Mouse (Mus musculus): ENCODE measurements around the gene Ptprg. TPM values are rescaled to one million over a fixed set of nuclear protein-coding genes. Genes with fewer than 3 reads are reported as not detected.

The Ptprg gene
- polyA plus RNA-seq, 1 experiment from 2014 or later: 33.5 TPM

DNA sequence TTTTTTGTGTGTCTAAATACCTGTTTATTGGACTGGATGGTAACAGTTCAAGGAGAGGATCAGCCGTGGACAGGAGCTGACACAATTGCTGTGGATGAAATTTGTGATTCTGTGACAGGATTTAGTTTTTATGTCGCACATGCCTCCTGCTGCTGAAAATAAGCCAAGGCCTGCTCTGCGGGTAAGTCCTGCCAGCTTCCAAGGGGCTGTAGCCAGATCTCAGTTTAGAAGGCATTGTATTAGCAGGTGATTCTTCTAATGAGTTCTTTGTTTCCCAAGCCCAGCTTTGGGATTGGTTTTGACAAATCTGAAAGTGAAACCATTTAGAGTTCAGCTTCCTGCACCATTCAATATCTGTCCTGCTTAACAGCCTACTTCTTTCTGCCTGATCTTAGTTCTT lies 299.6 kb downstream of the Ptprg start:
- no peaks in the 10 kb centered on the region for H3K9me3 ChIP-seq (ENCODE audit: control insufficient read depth, low read length)
- no peaks in the 10 kb centered on the region for H3K36me3 ChIP-seq (ENCODE audit: control insufficient read depth, insufficient read depth)
- 26% methylated on average over 3 of the region's 3 CpGs for WGBS
- H3K27me3 ChIP-seq (replicated peaks; ENCODE audit: control insufficient read depth, insufficient read depth, low read length): no peaks in the 10 kb centered on the region
- H3K27ac ChIP-seq (ENCODE audit: low read length): no peak overlapping the region
- no peak overlapping the region for H3K4me2 ChIP-seq (ENCODE audit: low read length)
- H3K4me1 ChIP-seq (replicated peaks; ENCODE audit: control insufficient read depth, insufficient read depth, low read length): peaks cover under 1% of the 10 kb centered on the region; the same call in 1 of the 2 replicates
- no peak overlapping the region for H3K4me3 ChIP-seq (replicated peaks; ENCODE audit: low read length)
- ATAC-seq: no peak
- H3K9ac ChIP-seq (replicated peaks; ENCODE audit: low read depth, low read length): no peak overlapping the region

- H3K4me1 ChIP-seq (replicated peaks; ENCODE audit: control insufficient read depth, insufficient read depth, low read length): peaks cover 4% of the 10 kb centered on the region; the same call in 1 of the 2 replicates
- no peaks in the 10 kb centered on the region for H3K9me3 ChIP-seq (ENCODE audit: control insufficient read depth, low read length)
- no peaks in the 10 kb centered on the region for H3K27me3 ChIP-seq (replicated peaks; ENCODE audit: control insufficient read depth, insufficient read depth, low read length)
- no peak overlapping the region for H3K4me2 ChIP-seq (ENCODE audit: low read length)
- no peak overlapping the region for H3K4me3 ChIP-seq (replicated peaks; ENCODE audit: low read length)
- no peaks in the 10 kb centered on the region for H3K36me3 ChIP-seq (ENCODE audit: control insufficient read depth, insufficient read depth)
- ATAC-seq: no peak
- no peak overlapping the region for H3K27ac ChIP-seq (ENCODE audit: low read length)
- no peak overlapping the region for H3K9ac ChIP-seq (replicated peaks; ENCODE audit: low read depth, low read length)
Observed at GRCm38 (mm10) chr14:11855499-11855898, 302.2 kb downstream of the Ptprg start.

- Histone ChIP-seq H3K9ac (replicated peaks; ENCODE audit: low read depth, low read length) (no peak overlapping the region), H3K27ac (ENCODE audit: low read length) (no peak overlapping the region), H3K27me3 (replicated peaks; ENCODE audit: control insufficient read depth, insufficient read depth, low read length) (no peaks in the 10 kb centered on the region), H3K4me1 (replicated peaks; ENCODE audit: control insufficient read depth, insufficient read depth, low read length) (peaks cover 4% of the 10 kb centered on the region; the same call in 1 of the 2 replicates), H3K4me3 (replicated peaks; ENCODE audit: low read length) (no peak overlapping the region), H3K36me3 (ENCODE audit: control insufficient read depth, insufficient read depth) (no peaks in the 10 kb centered on the region), H3K4me2 (ENCODE audit: low read length) (no peak overlapping the region), H3K9me3 (ENCODE audit: control insufficient read depth, low read length) (no peaks in the 10 kb centered on the region)
- no peak for ATAC-seq
- WGBS: 55% methylated on average over 3 of the region's 3 CpGs
Observed at GRCm38 (mm10) chr14:11857928-11858481, 304.7 kb downstream of the Ptprg start.

- no peak overlapping the region for H3K4me2 ChIP-seq (ENCODE audit: low read length)
- H3K36me3 ChIP-seq (ENCODE audit: control insufficient read depth, insufficient read depth): no peaks in the 10 kb centered on the region
- no peak overlapping the region for H3K9ac ChIP-seq (replicated peaks; ENCODE audit: low read depth, low read length)
- WGBS: 84% methylated on average over 3 of the region's 3 CpGs
- ATAC-seq: no peak
- no peaks in the 10 kb centered on the region for H3K4me1 ChIP-seq (replicated peaks; ENCODE audit: control insufficient read depth, insufficient read depth, low read length)
- H3K9me3 ChIP-seq (ENCODE audit: control insufficient read depth, low read length): no peaks in the 10 kb centered on the region
- no peak overlapping the region for H3K4me3 ChIP-seq (replicated peaks; ENCODE audit: low read length)
- no peak overlapping the region for H3K27ac ChIP-seq (ENCODE audit: low read length)
- no peaks in the 10 kb centered on the region for H3K27me3 ChIP-seq (replicated peaks; ENCODE audit: control insufficient read depth, insufficient read depth, low read length)
Observed at GRCm38 (mm10) chr14:11863286-11863685, 310.0 kb downstream of the Ptprg start.

GRCm38 (mm10) chr14:11864840-11865239 lies 311.5 kb downstream of the Ptprg start:
- Histone ChIP-seq H3K4me3 (replicated peaks; ENCODE audit: low read length) (no peak overlapping the region), H3K36me3 (ENCODE audit: control insufficient read depth, insufficient read depth) (no peaks in the 10 kb centered on the region), H3K27me3 (replicated peaks; ENCODE audit: control insufficient read depth, insufficient read depth, low read length) (no peaks in the 10 kb centered on the region), H3K4me1 (replicated peaks; ENCODE audit: control insufficient read depth, insufficient read depth, low read length) (no peaks in the 10 kb centered on the region), H3K27ac (ENCODE audit: low read length) (no peak overlapping the region), H3K9me3 (ENCODE audit: control insufficient read depth, low read length) (no peaks in the 10 kb centered on the region), H3K9ac (replicated peaks; ENCODE audit: low read depth, low read length) (no peak overlapping the region), H3K4me2 (ENCODE audit: low read length) (no peak overlapping the region)
- 48% methylated on average over 3 of the region's 3 CpGs for WGBS
- no peak for ATAC-seq

DNA sequence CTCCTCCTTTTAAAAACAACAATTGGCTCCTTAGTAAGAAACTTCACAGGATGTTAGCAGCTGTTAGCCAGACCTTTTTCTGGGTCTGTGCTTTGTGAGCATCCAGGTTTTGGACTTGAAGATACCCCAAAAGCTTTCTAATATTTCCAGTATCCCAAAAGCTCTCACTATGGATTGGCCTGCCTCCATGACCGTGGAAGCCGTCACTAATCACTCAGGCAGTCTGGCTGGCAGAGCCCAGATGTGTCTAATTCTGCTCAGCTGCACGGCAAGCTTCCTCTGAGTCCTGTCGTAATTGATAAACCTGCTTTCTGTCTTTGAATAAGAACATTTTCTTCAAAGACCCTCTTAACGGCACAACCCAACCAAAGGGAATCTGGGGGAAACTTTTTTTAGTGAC lies 312.0 kb downstream of the Ptprg start:
- Histone ChIP-seq H3K36me3 (ENCODE audit: control insufficient read depth, insufficient read depth) (no peaks in the 10 kb centered on the region), H3K9me3 (ENCODE audit: control insufficient read depth, low read length) (no peaks in the 10 kb centered on the region), H3K4me1 (replicated peaks; ENCODE audit: control insufficient read depth, insufficient read depth, low read length) (no peaks in the 10 kb centered on the region), H3K9ac (replicated peaks; ENCODE audit: low read depth, low read length) (no peak overlapping the region), H3K4me3 (replicated peaks; ENCODE audit: low read length) (no peak overlapping the region), H3K27me3 (replicated peaks; ENCODE audit: control insufficient read depth, insufficient read depth, low read length) (no peaks in the 10 kb centered on the region), H3K27ac (ENCODE audit: low read length) (no peak overlapping the region), H3K4me2 (ENCODE audit: low read length) (no peak overlapping the region)
- ATAC-seq: no peak
- WGBS: 56% methylated on average over 5 of the region's 5 CpGs

DNA sequence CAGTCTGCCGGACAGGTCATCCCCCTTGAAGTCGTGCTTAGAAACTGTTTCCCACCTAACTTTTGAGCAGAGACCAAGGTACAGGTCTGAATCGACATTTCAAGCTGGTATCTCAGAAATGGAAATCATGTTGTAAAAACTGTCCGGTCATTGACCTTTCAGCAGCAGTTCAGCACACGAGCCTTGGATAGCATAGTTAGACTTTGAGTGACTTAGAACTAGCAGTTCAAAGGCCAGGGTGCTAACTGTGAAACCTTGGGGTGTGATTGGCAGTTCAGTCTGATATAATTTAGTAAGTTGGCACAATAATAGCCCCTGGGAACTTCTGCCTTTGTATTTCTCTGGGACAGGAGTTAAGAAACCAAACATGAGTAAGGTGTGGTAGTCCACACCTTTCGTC lies 312.5 kb downstream of the Ptprg start:
- H3K27ac ChIP-seq (ENCODE audit: low read length): no peak overlapping the region
- H3K4me2 ChIP-seq (ENCODE audit: low read length): no peak overlapping the region
- H3K36me3 ChIP-seq (ENCODE audit: control insufficient read depth, insufficient read depth): no peaks in the 10 kb centered on the region
- no peak for ATAC-seq
- no peaks in the 10 kb centered on the region for H3K4me1 ChIP-seq (replicated peaks; ENCODE audit: control insufficient read depth, insufficient read depth, low read length)
- H3K4me3 ChIP-seq (replicated peaks; ENCODE audit: low read length): no peak overlapping the region
- H3K9me3 ChIP-seq (ENCODE audit: control insufficient read depth, low read length): no peaks in the 10 kb centered on the region
- H3K9ac ChIP-seq (replicated peaks; ENCODE audit: low read depth, low read length): no peak overlapping the region
- no peaks in the 10 kb centered on the region for H3K27me3 ChIP-seq (replicated peaks; ENCODE audit: control insufficient read depth, insufficient read depth, low read length)
- WGBS: 92% methylated on average over 6 of the region's 6 CpGs

- no peaks in the 10 kb centered on the region for H3K9me3 ChIP-seq (ENCODE audit: control insufficient read depth, low read length)
- H3K36me3 ChIP-seq (ENCODE audit: control insufficient read depth, insufficient read depth): no peaks in the 10 kb centered on the region
- no peak overlapping the region for H3K4me2 ChIP-seq (ENCODE audit: low read length)
- H3K27ac ChIP-seq (ENCODE audit: low read length): no peak overlapping the region
- H3K4me1 ChIP-seq (replicated peaks; ENCODE audit: control insufficient read depth, insufficient read depth, low read length): no peaks in the 10 kb centered on the region
- 92% methylated on average over 7 of the region's 7 CpGs for WGBS
- no peak for ATAC-seq
- no peak overlapping the region for H3K9ac ChIP-seq (replicated peaks; ENCODE audit: low read depth, low read length)
- no peaks in the 10 kb centered on the region for H3K27me3 ChIP-seq (replicated peaks; ENCODE audit: control insufficient read depth, insufficient read depth, low read length)
- no peak overlapping the region for H3K4me3 ChIP-seq (replicated peaks; ENCODE audit: low read length)
Observed at GRCm38 (mm10) chr14:11866416-11866815, 313.1 kb downstream of the Ptprg start.

- no peaks in the 10 kb centered on the region for H3K9me3 ChIP-seq (ENCODE audit: control insufficient read depth, low read length)
- H3K27me3 ChIP-seq (replicated peaks; ENCODE audit: control insufficient read depth, insufficient read depth, low read length): no peaks in the 10 kb centered on the region
- no peak overlapping the region for H3K9ac ChIP-seq (replicated peaks; ENCODE audit: low read depth, low read length)
- no peak overlapping the region for H3K4me2 ChIP-seq (ENCODE audit: low read length)
- no peaks in the 10 kb centered on the region for H3K36me3 ChIP-seq (ENCODE audit: control insufficient read depth, insufficient read depth)
- H3K4me3 ChIP-seq (replicated peaks; ENCODE audit: low read length): no peak overlapping the region
- no peak for ATAC-seq
- H3K4me1 ChIP-seq (replicated peaks; ENCODE audit: control insufficient read depth, insufficient read depth, low read length): no peaks in the 10 kb centered on the region
- WGBS: 86% methylated on average over 6 of the region's 6 CpGs
- no peak overlapping the region for H3K27ac ChIP-seq (ENCODE audit: low read length)
Observed at GRCm38 (mm10) chr14:11868636-11869035, 315.3 kb downstream of the Ptprg start.

DNA sequence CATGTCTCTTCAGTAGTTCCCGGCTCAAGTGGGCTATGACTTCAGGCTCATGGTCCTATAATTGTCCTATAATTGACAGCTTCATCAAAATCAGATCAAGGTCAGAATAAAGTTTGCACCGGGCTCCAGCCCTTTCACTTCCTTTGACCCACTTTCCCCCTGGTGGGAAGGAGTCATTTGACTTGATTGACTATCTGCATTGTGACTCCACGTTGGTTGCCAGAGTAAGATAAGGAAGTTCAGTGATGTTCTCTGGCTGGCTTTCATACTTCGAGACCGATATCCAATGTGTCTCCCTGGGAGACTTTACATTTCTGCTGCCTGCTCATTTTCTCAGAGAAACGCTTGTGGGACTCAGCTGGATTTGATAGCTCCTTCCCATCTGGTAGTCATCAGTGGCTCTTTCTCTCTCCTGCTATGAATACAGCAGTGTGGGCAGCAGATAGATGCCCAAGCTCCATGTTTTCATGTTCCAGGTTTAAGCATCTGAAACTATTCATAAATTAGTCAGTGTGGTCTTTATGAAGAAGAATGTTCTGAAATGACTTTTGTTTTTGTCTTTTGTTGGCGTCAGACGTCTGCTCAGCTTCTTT lies 318.5 kb downstream of the Ptprg start:
- whole genome bisulfite sequencing: 62% methylated on average over 8 of the region's 8 CpGs
- H3K9ac ChIP-seq (replicated peaks; ENCODE audit: low read depth, low read length): no peak overlapping the region
- no peak overlapping the region for H3K27ac ChIP-seq (ENCODE audit: low read length)
- ATAC-seq: no peak
- no peak overlapping the region for H3K4me2 ChIP-seq (ENCODE audit: low read length)
- peaks cover 12% of the 10 kb centered on the region for H3K4me1 ChIP-seq (replicated peaks; ENCODE audit: control insufficient read depth, insufficient read depth, low read length)
- H3K4me3 ChIP-seq (replicated peaks; ENCODE audit: low read length): no peak overlapping the region
- no peaks in the 10 kb centered on the region for H3K36me3 ChIP-seq (ENCODE audit: control insufficient read depth, insufficient read depth)
- no peaks in the 10 kb centered on the region for H3K9me3 ChIP-seq (ENCODE audit: control insufficient read depth, low read length)
- no peaks in the 10 kb centered on the region for H3K27me3 ChIP-seq (replicated peaks; ENCODE audit: control insufficient read depth, insufficient read depth, low read length)
